Mouse (Mus musculus): ENCODE measurements around the gene Hspa1l. TPM values are rescaled to one million over a fixed set of nuclear protein-coding genes. Genes with fewer than 3 reads are reported as not detected.
"Not testable (repeated sequence)": the region's sequence is repeated elsewhere in the genome, so short reads cannot be mapped to it uniquely, and the experiment has no call there.

The Hspa1l gene
- polyA plus RNA-seq, 1 experiment = 0.04 TPM

- TF ChIP-seq GATA1 (IDR thresholded peaks at IDR 0.05; ENCODE audit: low read length) (no peak), TAL1 (IDR thresholded peaks at IDR 0.05; ENCODE audit: low read length) (no peak)
- H3K27me3 ChIP-seq (ENCODE audit: control insufficient read depth) = no peaks in the 10 kb centered on the region
- H3K9me3 ChIP-seq (ENCODE audit: control insufficient read depth, low read length) = no peaks in the 10 kb centered on the region
- H3K36me3 ChIP-seq (ENCODE audit: control insufficient read depth) = peaks cover 63% of the 10 kb centered on the region
- H3K4me3 ChIP-seq (replicated peaks) = peak within 1 kb of the TSS; percentile 87
- peaks cover 80% of the 10 kb centered on the region for H3K4me1 ChIP-seq (ENCODE audit: control insufficient read depth)
These were observed 28.4 kb downstream of the Hspa1l start, which contains the start of gene Vars for GRCm38 (mm10) chr17:35000717-35001451. Gene Vars (plus strand): TSS chr17:35000987.

GRCm38 (mm10) chr17:35001452-35002152, 29.1 kb downstream of the Hspa1l start:
- peaks cover 75% of the 10 kb centered on the region for H3K4me1 ChIP-seq (ENCODE audit: control insufficient read depth)
- no peaks in the 10 kb centered on the region for H3K9me3 ChIP-seq (ENCODE audit: control insufficient read depth, low read length)
- H3K36me3 ChIP-seq (ENCODE audit: control insufficient read depth) = peaks cover 62% of the 10 kb centered on the region
- peak overlapping the region; percentile 87 for H3K4me3 ChIP-seq (replicated peaks)
- TF ChIP-seq GATA1 (IDR thresholded peaks at IDR 0.05; ENCODE audit: low read length) (no peak), TAL1 (IDR thresholded peaks at IDR 0.05; ENCODE audit: low read length) (no peak)
- H3K27me3 ChIP-seq (ENCODE audit: control insufficient read depth) = no peaks in the 10 kb centered on the region

GRCm38 (mm10) chr17:35002153-35002865, 29.8 kb downstream of the Hspa1l start:
- Histone ChIP-seq H3K9me3 (ENCODE audit: control insufficient read depth, low read length) (no peaks in the 10 kb centered on the region), H3K4me1 (ENCODE audit: control insufficient read depth) (peaks cover 68% of the 10 kb centered on the region), H3K36me3 (ENCODE audit: control insufficient read depth) (peaks cover 62% of the 10 kb centered on the region), H3K27me3 (ENCODE audit: control insufficient read depth) (no peaks in the 10 kb centered on the region), H3K4me3 (replicated peaks) (peak overlapping the region; percentile 87)
- TF ChIP-seq GATA1 (IDR thresholded peaks at IDR 0.05; ENCODE audit: low read length) = no peak
- no peak for TF ChIP-seq TAL1 (IDR thresholded peaks at IDR 0.05; ENCODE audit: low read length)

GRCm38 (mm10) chr17:35003022-35003838, 30.7 kb downstream of the Hspa1l start:
- no peaks in the 10 kb centered on the region for H3K27me3 ChIP-seq (ENCODE audit: control insufficient read depth)
- peak overlapping the region; percentile 87 for H3K4me3 ChIP-seq (replicated peaks)
- H3K36me3 ChIP-seq (ENCODE audit: control insufficient read depth) = peaks cover 60% of the 10 kb centered on the region
- TF ChIP-seq TAL1 (IDR thresholded peaks at IDR 0.05; ENCODE audit: low read length) (no peak), GATA1 (IDR thresholded peaks at IDR 0.05; ENCODE audit: low read length) (no peak)
- no peaks in the 10 kb centered on the region for H3K9me3 ChIP-seq (ENCODE audit: control insufficient read depth, low read length)
- peaks cover 59% of the 10 kb centered on the region for H3K4me1 ChIP-seq (ENCODE audit: control insufficient read depth)

GRCm38 (mm10) chr17:35004075-35004717, 31.7 kb downstream of the Hspa1l start:
- Histone ChIP-seq H3K4me1 (ENCODE audit: control insufficient read depth) (peaks cover 49% of the 10 kb centered on the region), H3K9me3 (ENCODE audit: control insufficient read depth, low read length) (no peaks in the 10 kb centered on the region), H3K27me3 (ENCODE audit: control insufficient read depth) (no peaks in the 10 kb centered on the region), H3K36me3 (ENCODE audit: control insufficient read depth) (peaks cover 60% of the 10 kb centered on the region), H3K4me3 (replicated peaks) (no peak overlapping the region)
- no peak for TF ChIP-seq TAL1 (IDR thresholded peaks at IDR 0.05; ENCODE audit: low read length)
- no peak for TF ChIP-seq GATA1 (IDR thresholded peaks at IDR 0.05; ENCODE audit: low read length)

GRCm38 (mm10) chr17:35005158-35005557, 32.7 kb downstream of the Hspa1l start:
- H3K4me1 ChIP-seq (ENCODE audit: control insufficient read depth) = peaks cover 41% of the 10 kb centered on the region
- peaks cover 64% of the 10 kb centered on the region for H3K36me3 ChIP-seq (ENCODE audit: control insufficient read depth)
- no peaks in the 10 kb centered on the region for H3K27me3 ChIP-seq (ENCODE audit: control insufficient read depth)
- H3K4me3 ChIP-seq (replicated peaks) = no peak overlapping the region
- H3K9me3 ChIP-seq (ENCODE audit: control insufficient read depth, low read length) = no peaks in the 10 kb centered on the region
- TF ChIP-seq GATA1 (IDR thresholded peaks at IDR 0.05; ENCODE audit: low read length) = no peak
- TF ChIP-seq TAL1 (IDR thresholded peaks at IDR 0.05; ENCODE audit: low read length) = no peak

GRCm38 (mm10) chr17:35005902-35006301, 33.4 kb downstream of the Hspa1l start:
- not testable (repeated sequence) for H3K4me3 ChIP-seq (replicated peaks); H3K9me3 ChIP-seq (ENCODE audit: control insufficient read depth, low read length); H3K27me3 ChIP-seq (ENCODE audit: control insufficient read depth)
- Histone ChIP-seq H3K4me1 (ENCODE audit: control insufficient read depth) (peaks cover 41% of the 10 kb centered on the region), H3K36me3 (ENCODE audit: control insufficient read depth) (peaks cover 71% of the 10 kb centered on the region)

GRCm38 (mm10) chr17:35007387-35007991, 35.0 kb downstream of the Hspa1l start:
- H3K4me3 ChIP-seq (replicated peaks) = no peak overlapping the region
- peaks cover 26% of the 10 kb centered on the region for H3K4me1 ChIP-seq (ENCODE audit: control insufficient read depth)
- H3K9me3 ChIP-seq (ENCODE audit: control insufficient read depth, low read length) = no peaks in the 10 kb centered on the region
- no peaks in the 10 kb centered on the region for H3K27me3 ChIP-seq (ENCODE audit: control insufficient read depth)
- no peak for TF ChIP-seq TAL1 (IDR thresholded peaks at IDR 0.05; ENCODE audit: low read length)
- no peak for TF ChIP-seq GATA1 (IDR thresholded peaks at IDR 0.05; ENCODE audit: low read length)
- H3K36me3 ChIP-seq (ENCODE audit: control insufficient read depth) = peaks cover 87% of the 10 kb centered on the region

Measured in erythroblast, embryonic 14.5 days (primary cell).